Mouse (Mus musculus): Measurements from ENCODE around the gene Cabp4. TPM values are rescaled to one million over a fixed set of nuclear protein-coding genes. Genes with fewer than 3 reads are reported as not detected.
"Not testable (repeated sequence)": the region's sequence is repeated elsewhere in the genome, so short reads cannot be mapped to it uniquely, and the experiment has no call there.

The Cabp4 gene
- total RNA-seq, 2 experiments from 2014 or later = not detected

- no peak for ATAC-seq (replicated peaks; ENCODE audit: poor library complexity)
Observed at GRCm38 (mm10) chr19:4126759-4127495, 16.9 kb downstream of the Cabp4 start.

- ATAC-seq (replicated peaks; ENCODE audit: poor library complexity) = peak; percentile 78
Observed at GRCm38 (mm10) chr19:4125741-4126696, 17.8 kb downstream of the Cabp4 start, which contains the start of gene Aip. Gene Aip (minus strand): TSS chr19:4125858.

GRCm38 (mm10) chr19:4125268-4125667 is 18.6 kb downstream of the Cabp4 start:
- ATAC-seq (replicated peaks; ENCODE audit: poor library complexity) = not testable (repeated sequence)

GRCm38 (mm10) chr19:4124432-4124831 is 19.4 kb downstream of the Cabp4 start:
- no peak for ATAC-seq (replicated peaks; ENCODE audit: poor library complexity)

- no peak for ATAC-seq (replicated peaks; ENCODE audit: poor library complexity)
Observed at GRCm38 (mm10) chr19:4122411-4123370, 21.1 kb downstream of the Cabp4 start.

- ATAC-seq (replicated peaks; ENCODE audit: poor library complexity) = not testable (repeated sequence)
Observed at GRCm38 (mm10) chr19:4121896-4122295, 21.9 kb downstream of the Cabp4 start.

- peak; percentile 75 for ATAC-seq (replicated peaks; ENCODE audit: poor library complexity)
Observed at GRCm38 (mm10) chr19:4121097-4121805, 22.6 kb downstream of the Cabp4 start.

- no peak for ATAC-seq (replicated peaks; ENCODE audit: poor library complexity)
Observed at GRCm38 (mm10) chr19:4120496-4120895, 23.3 kb downstream of the Cabp4 start.

GRCm38 (mm10) chr19:4119716-4120487 is 23.9 kb downstream of the Cabp4 start:
- no peak for ATAC-seq (replicated peaks; ENCODE audit: poor library complexity)

GRCm38 (mm10) chr19:4118350-4118749 is 25.5 kb downstream of the Cabp4 start:
- no peak for ATAC-seq (replicated peaks; ENCODE audit: poor library complexity)

- ATAC-seq (replicated peaks; ENCODE audit: poor library complexity) = no peak
Observed at GRCm38 (mm10) chr19:4117006-4117405, 26.8 kb downstream of the Cabp4 start.

GRCm38 (mm10) chr19:4115816-4116215 is 28.0 kb downstream of the Cabp4 start:
- no peak for ATAC-seq (replicated peaks; ENCODE audit: poor library complexity)

- ATAC-seq (replicated peaks; ENCODE audit: poor library complexity) = no peak
Observed at GRCm38 (mm10) chr19:4115144-4115543, 28.7 kb downstream of the Cabp4 start.

- no peak for ATAC-seq (replicated peaks; ENCODE audit: poor library complexity)
Observed at GRCm38 (mm10) chr19:4114551-4114950, 29.3 kb downstream of the Cabp4 start.

GRCm38 (mm10) chr19:4113806-4114230 is 30.0 kb downstream of the Cabp4 start:
- peak; percentile 35 for ATAC-seq (replicated peaks; ENCODE audit: poor library complexity)

- peak; percentile 92 for ATAC-seq (replicated peaks; ENCODE audit: poor library complexity)
Observed at GRCm38 (mm10) chr19:4113186-4113805, 30.5 kb downstream of the Cabp4 start.

GRCm38 (mm10) chr19:4112063-4112960 is 31.5 kb downstream of the Cabp4 start:
- 0 out of 2 replicates have a peak, but pooled peaks have one; percentile 7 for ATAC-seq (replicated peaks; ENCODE audit: poor library complexity)

- ATAC-seq (replicated peaks; ENCODE audit: poor library complexity) = no peak
Observed at GRCm38 (mm10) chr19:4108535-4108934, 35.3 kb downstream of the Cabp4 start.

All from megakaryocyte progenitor cell, adult 5-6 weeks (primary cell).